Mouse (Mus musculus) lung, postnatal 10 days (tissue): ENCODE results near the gene Ttyh2.

ENCODE experiments used
- DNase-seq: peaks from one replicate; pipeline ENCODE4 v3.0.0; 2021

Ttyh2 gene

GRCm38 (mm10) chr11:114683029-114683721 is 7.9 kb downstream of the Ttyh2 start:
- no peak for DNase-seq

GRCm38 (mm10) chr11:114683722-114684621 is 8.7 kb downstream of the Ttyh2 start:
- DNase-seq: no peak

GRCm38 (mm10) chr11:114684627-114685373 is 9.6 kb downstream of the Ttyh2 start:
- DNase-seq: peak; percentile 29

GRCm38 (mm10) chr11:114685526-114686040 is 10.4 kb downstream of the Ttyh2 start:
- no peak for DNase-seq

GRCm38 (mm10) chr11:114686221-114686959 is 11.2 kb downstream of the Ttyh2 start:
- DNase-seq: no peak

GRCm38 (mm10) chr11:114687574-114688188 is 12.4 kb downstream of the Ttyh2 start:
- DNase-seq: no peak

- DNase-seq: no peak
Measured at GRCm38 (mm10) chr11:114688729-114689128, 13.5 kb downstream of the Ttyh2 start.

- DNase-seq: no peak
Measured at GRCm38 (mm10) chr11:114690192-114690591, 15.0 kb downstream of the Ttyh2 start.

- DNase-seq: no peak
Measured at GRCm38 (mm10) chr11:114691454-114692182, 16.4 kb downstream of the Ttyh2 start.

- DNase-seq: no peak
Measured at GRCm38 (mm10) chr11:114692601-114693000, 17.4 kb downstream of the Ttyh2 start.

- no peak for DNase-seq
Measured at GRCm38 (mm10) chr11:114693456-114693855, 18.2 kb downstream of the Ttyh2 start.

- DNase-seq: no peak
Measured at GRCm38 (mm10) chr11:114694451-114694850, 19.2 kb downstream of the Ttyh2 start.

- DNase-seq: no peak
Measured at GRCm38 (mm10) chr11:114698496-114698895, 23.3 kb downstream of the Ttyh2 start.

- peak; percentile 83 for DNase-seq
Measured at GRCm38 (mm10) chr11:114699511-114699910, 24.3 kb downstream of the Ttyh2 start.

- no peak for DNase-seq
Measured at GRCm38 (mm10) chr11:114702311-114702995, 27.2 kb downstream of the Ttyh2 start.

GRCm38 (mm10) chr11:114702996-114703361 is 27.7 kb downstream of the Ttyh2 start:
- DNase-seq: no peak

- no peak for DNase-seq
Measured at GRCm38 (mm10) chr11:114704071-114704913, 29.1 kb downstream of the Ttyh2 start.

GRCm38 (mm10) chr11:114706358-114706757 is 31.1 kb downstream of the Ttyh2 start:
- no peak for DNase-seq

- no peak for DNase-seq
Measured at GRCm38 (mm10) chr11:114711393-114711792, 36.2 kb downstream of the Ttyh2 start.

GRCm38 (mm10) chr11:114711861-114712260 is 36.6 kb downstream of the Ttyh2 start:
- no peak for DNase-seq
